Mouse (Mus musculus): ENCODE measurements around the gene Tmem159. TPM values are rescaled to one million over a fixed set of nuclear protein-coding genes. Genes with fewer than 3 reads are reported as not detected.

Gene Tmem159
- polyA plus RNA-seq, 1 experiment from 2014 or later, result 49.6 TPM

- Histone ChIP-seq H3K9ac (ENCODE audit: low read length) (no peak overlapping the region), H3K4me3 (ENCODE audit: low read length) (no peak overlapping the region), H3K27ac (ENCODE audit: low read length) (no peak overlapping the region), H3K27me3 (ENCODE audit: control insufficient read depth, insufficient read depth, low read depth, low read length) (no peaks in the 10 kb centered on the region), H3K9me3 (ENCODE audit: control insufficient read depth, low read length) (no peaks in the 10 kb centered on the region), H3K4me1 (replicated peaks; ENCODE audit: control insufficient read depth, insufficient read depth, low read length) (no peaks in the 10 kb centered on the region), H3K4me2 (ENCODE audit: low read depth, low read length) (no peak overlapping the region), H3K36me3 (ENCODE audit: control insufficient read depth, insufficient read depth, low read length) (no peaks in the 10 kb centered on the region)
- no peak for ATAC-seq (ENCODE audit: low read depth)
- WGBS, result 27% methylated on average over 2 of the region's 2 CpGs
Observed at GRCm38 (mm10) chr7:120156841-120157409, 54.8 kb downstream of the Tmem159 start.

- Histone ChIP-seq H3K27me3 (ENCODE audit: control insufficient read depth, insufficient read depth, low read depth, low read length) (no peaks in the 10 kb centered on the region), H3K36me3 (ENCODE audit: control insufficient read depth, insufficient read depth, low read length) (no peaks in the 10 kb centered on the region), H3K9me3 (ENCODE audit: control insufficient read depth, low read length) (no peaks in the 10 kb centered on the region), H3K4me3 (ENCODE audit: low read length) (no peak overlapping the region), H3K9ac (ENCODE audit: low read length) (no peak overlapping the region), H3K4me1 (replicated peaks; ENCODE audit: control insufficient read depth, insufficient read depth, low read length) (no peaks in the 10 kb centered on the region), H3K4me2 (ENCODE audit: low read depth, low read length) (no peak overlapping the region), H3K27ac (ENCODE audit: low read length) (no peak overlapping the region)
- 57% methylated on average over 5 of the region's 5 CpGs for WGBS
- ATAC-seq (ENCODE audit: low read depth), result no peak
Observed at GRCm38 (mm10) chr7:120157575-120158061, 55.5 kb downstream of the Tmem159 start.

GRCm38 (mm10) chr7:120158121-120158613 is 56.0 kb downstream of the Tmem159 start:
- Histone ChIP-seq H3K36me3 (ENCODE audit: control insufficient read depth, insufficient read depth, low read length) (no peaks in the 10 kb centered on the region), H3K9me3 (ENCODE audit: control insufficient read depth, low read length) (no peaks in the 10 kb centered on the region), H3K4me1 (replicated peaks; ENCODE audit: control insufficient read depth, insufficient read depth, low read length) (no peaks in the 10 kb centered on the region), H3K27me3 (ENCODE audit: control insufficient read depth, insufficient read depth, low read depth, low read length) (no peaks in the 10 kb centered on the region), H3K4me3 (ENCODE audit: low read length) (no peak overlapping the region), H3K27ac (ENCODE audit: low read length) (no peak overlapping the region), H3K4me2 (ENCODE audit: low read depth, low read length) (no peak overlapping the region), H3K9ac (ENCODE audit: low read length) (no peak overlapping the region)
- 27% methylated on average over 4 of the region's 4 CpGs for WGBS
- ATAC-seq (ENCODE audit: low read depth), result no peak

GRCm38 (mm10) chr7:120163581-120164251 is 61.6 kb downstream of the Tmem159 start:
- no peak overlapping the region for H3K9ac ChIP-seq (ENCODE audit: low read length)
- H3K9me3 ChIP-seq (ENCODE audit: control insufficient read depth, low read length), result no peaks in the 10 kb centered on the region
- no peak overlapping the region for H3K4me2 ChIP-seq (ENCODE audit: low read depth, low read length)
- no peak overlapping the region for H3K27ac ChIP-seq (ENCODE audit: low read length)
- 73% methylated on average over 11 of the region's 11 CpGs for WGBS
- H3K27me3 ChIP-seq (ENCODE audit: control insufficient read depth, insufficient read depth, low read depth, low read length), result no peaks in the 10 kb centered on the region
- peak; percentile 74 for ATAC-seq (ENCODE audit: low read depth)
- no peaks in the 10 kb centered on the region for H3K36me3 ChIP-seq (ENCODE audit: control insufficient read depth, insufficient read depth, low read length)
- H3K4me1 ChIP-seq (replicated peaks; ENCODE audit: control insufficient read depth, insufficient read depth, low read length), result no peaks in the 10 kb centered on the region
- H3K4me3 ChIP-seq (ENCODE audit: low read length), result no peak overlapping the region

Other genes with a start within 250 kb of the Tmem159 start
- gene Lyrm1, start 206.5 kb upstream of the Tmem159 start, polyA plus RNA-seq (2015; fragmentation: Nextera tagmentation; extraction: Ambion mirVana), result 5.8 and 6.6 TPM in 2 replicates
- 9.7 and 10.0 TPM in 2 replicates for gene Dcun1d3, start 206.1 kb upstream of the Tmem159 start, polyA plus RNA-seq (2015; fragmentation: Nextera tagmentation; extraction: Ambion mirVana)
- gene Dnah3, start 7.1 kb upstream of the Tmem159 start, polyA plus RNA-seq (2015; fragmentation: Nextera tagmentation; extraction: Ambion mirVana), result 1.2 and 2.8 TPM in 2 replicates
- gene Zp2, start 42.9 kb downstream of the Tmem159 start, polyA plus RNA-seq (2015; fragmentation: Nextera tagmentation; extraction: Ambion mirVana), result not detected in 2 replicates
- not detected in 2 replicates for gene Anks4b, start 71.5 kb downstream of the Tmem159 start, polyA plus RNA-seq (2015; fragmentation: Nextera tagmentation; extraction: Ambion mirVana)
- gene Crym, start 99.8 kb downstream of the Tmem159 start, polyA plus RNA-seq (2015; fragmentation: Nextera tagmentation; extraction: Ambion mirVana), result 3.1 and 3.5 TPM in 2 replicates
- not detected in 2 replicates for gene Abca14, start 101.6 kb downstream of the Tmem159 start, polyA plus RNA-seq (2015; fragmentation: Nextera tagmentation; extraction: Ambion mirVana)
- not detected in 2 replicates for gene Abca15, start 226.3 kb downstream of the Tmem159 start, polyA plus RNA-seq (2015; fragmentation: Nextera tagmentation; extraction: Ambion mirVana)